Mouse (Mus musculus): ENCODE results near the gene Ptges3. TPM values are rescaled to one million over a fixed set of nuclear protein-coding genes. Genes with fewer than 3 reads are reported as not detected.
A peak's percentile ranks its signal among the peaks of the same experiment; 100 is the strongest.
"Not testable (repeated sequence)": the region's sequence is repeated elsewhere in the genome, so short reads cannot be mapped to it uniquely, and the experiment has no call there.

Gene Ptges3
- polyA plus RNA-seq, 1 experiment from 2014 or later = 359 TPM

GRCm38 (mm10) chr10:128051589-128051988 is 7.2 kb upstream of the Ptges3 start:
- Histone ChIP-seq H3K27me3 (replicated peaks; ENCODE audit: control insufficient read depth, insufficient read depth, low read length) (no peaks in the 10 kb centered on the region), H3K9ac (ENCODE audit: low read depth, low read length) (no peak overlapping the region), H3K36me3 (ENCODE audit: control insufficient read depth, insufficient read depth, low read length) (peaks cover 31% of the 10 kb centered on the region), H3K9me3 (ENCODE audit: control insufficient read depth, low read length) (no peaks in the 10 kb centered on the region), H3K4me1 (ENCODE audit: control insufficient read depth, insufficient read depth, low read depth, low read length) (no peaks in the 10 kb centered on the region), H3K27ac (ENCODE audit: low read depth, low read length) (no peak overlapping the region), H3K4me2 (ENCODE audit: low read length) (no peak overlapping the region), H3K4me3 (ENCODE audit: low read length) (no peak overlapping the region)
- 97% methylated on average over 5 of the region's 5 CpGs for WGBS
- no peak for ATAC-seq

DNA sequence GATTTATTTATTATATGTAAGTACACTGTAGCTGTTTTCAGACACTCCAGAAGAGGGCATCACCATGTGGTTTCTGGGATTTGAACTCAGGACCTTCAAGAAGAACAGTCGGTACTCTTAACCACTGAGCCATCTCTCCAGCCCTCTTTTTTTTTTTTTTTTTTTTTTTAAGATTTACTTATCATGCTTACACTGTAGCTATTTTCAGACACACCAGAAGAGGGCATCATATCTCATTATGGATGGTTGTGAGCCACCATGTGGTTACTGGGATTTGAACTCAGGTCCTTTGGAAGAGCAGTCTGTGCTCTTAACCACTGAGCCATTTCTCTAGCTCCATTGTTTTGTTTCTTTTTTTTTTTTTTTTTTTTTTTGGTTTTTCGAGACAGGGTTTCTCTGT is 6.6 kb upstream of the Ptges3 start:
- H3K4me3 ChIP-seq (ENCODE audit: low read length); H3K4me2 ChIP-seq (ENCODE audit: low read length); H3K27ac ChIP-seq (ENCODE audit: low read depth, low read length); H3K9ac ChIP-seq (ENCODE audit: low read depth, low read length); ATAC-seq; H3K4me1 ChIP-seq (ENCODE audit: control insufficient read depth, insufficient read depth, low read depth, low read length); H3K9me3 ChIP-seq (ENCODE audit: control insufficient read depth, low read length); H3K27me3 ChIP-seq (replicated peaks; ENCODE audit: control insufficient read depth, insufficient read depth, low read length): not testable (repeated sequence)
- peaks cover 27% of the 10 kb centered on the region for H3K36me3 ChIP-seq (ENCODE audit: control insufficient read depth, insufficient read depth, low read length)
- WGBS = 83% methylated on average over 1 of the region's 2 CpGs

GRCm38 (mm10) chr10:128053001-128053400 is 5.8 kb upstream of the Ptges3 start:
- 95% methylated on average over 8 of the region's 8 CpGs for WGBS
- peaks cover 19% of the 10 kb centered on the region for H3K36me3 ChIP-seq (ENCODE audit: control insufficient read depth, insufficient read depth, low read length)
- peaks cover 5% of the 10 kb centered on the region for H3K4me1 ChIP-seq (ENCODE audit: control insufficient read depth, insufficient read depth, low read depth, low read length)
- no peak for ATAC-seq
- no peak overlapping the region for H3K4me2 ChIP-seq (ENCODE audit: low read length)
- H3K9me3 ChIP-seq (ENCODE audit: control insufficient read depth, low read length) = no peaks in the 10 kb centered on the region
- no peaks in the 10 kb centered on the region for H3K27me3 ChIP-seq (replicated peaks; ENCODE audit: control insufficient read depth, insufficient read depth, low read length)
- H3K27ac ChIP-seq (ENCODE audit: low read depth, low read length) = no peak overlapping the region
- H3K9ac ChIP-seq (ENCODE audit: low read depth, low read length) = no peak overlapping the region
- no peak overlapping the region for H3K4me3 ChIP-seq (ENCODE audit: low read length)

- H3K27ac ChIP-seq (ENCODE audit: low read depth, low read length) = peak overlapping the region; percentile 98
- no peaks in the 10 kb centered on the region for H3K9me3 ChIP-seq (ENCODE audit: control insufficient read depth, low read length)
- peak overlapping the region; percentile 83 for H3K9ac ChIP-seq (ENCODE audit: low read depth, low read length)
- WGBS = 0% methylated on average over 18 of the region's 18 CpGs
- peak overlapping the region; percentile 77 for H3K4me2 ChIP-seq (ENCODE audit: low read length)
- peaks cover 21% of the 10 kb centered on the region for H3K4me1 ChIP-seq (ENCODE audit: control insufficient read depth, insufficient read depth, low read depth, low read length)
- no peaks in the 10 kb centered on the region for H3K27me3 ChIP-seq (replicated peaks; ENCODE audit: control insufficient read depth, insufficient read depth, low read length)
- peak overlapping the region; percentile 87 for H3K4me3 ChIP-seq (ENCODE audit: low read length)
- peak; percentile 1; the same call in 1 of the 2 replicates for ATAC-seq
- no peaks in the 10 kb centered on the region for H3K36me3 ChIP-seq (ENCODE audit: control insufficient read depth, insufficient read depth, low read length)
Measured at GRCm38 (mm10) chr10:128058184-128058583, 570 bp upstream of the Ptges3 start.

DNA sequence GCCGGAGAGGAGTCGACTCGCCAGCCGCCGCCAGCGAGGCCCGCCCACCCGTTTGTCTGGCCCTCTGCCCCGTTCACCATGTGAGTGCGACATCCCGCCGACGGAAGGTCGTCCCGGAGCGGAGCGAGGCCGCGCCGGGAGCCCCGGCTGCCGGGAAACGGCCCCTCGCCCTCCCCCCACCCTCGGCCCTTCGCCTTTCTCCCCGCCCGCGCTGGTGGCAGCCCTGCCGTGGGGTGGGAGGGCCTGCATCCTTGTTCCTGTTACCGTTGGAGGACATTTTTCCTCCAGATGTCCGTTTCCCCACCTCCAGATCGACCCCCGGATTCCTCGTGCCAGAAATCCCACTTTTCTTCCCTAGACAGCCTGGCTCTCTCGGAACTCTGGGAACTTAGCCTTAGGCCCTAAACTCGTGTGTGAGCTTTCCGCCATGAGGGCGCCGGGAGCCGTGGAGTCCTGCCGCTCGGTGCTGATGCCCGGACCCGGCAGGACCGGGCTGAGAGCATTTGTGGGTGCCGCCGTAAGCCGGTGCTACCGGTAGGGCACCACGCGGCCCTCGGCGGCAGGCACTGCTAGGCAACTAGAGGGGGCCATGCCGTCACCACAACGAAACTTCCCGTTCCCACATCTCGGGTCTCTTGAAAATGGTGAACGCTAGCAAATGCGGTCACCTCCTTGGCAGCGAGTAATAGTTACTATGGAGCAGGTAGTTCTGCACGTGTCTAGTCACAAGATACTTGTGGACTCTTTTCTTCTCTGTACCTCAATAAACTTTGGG is 640 bp downstream of the Ptges3 start:
- H3K4me3 ChIP-seq (ENCODE audit: low read length) = peak overlapping the region; percentile 87
- ATAC-seq = peak; percentile 28
- H3K27ac ChIP-seq (ENCODE audit: low read depth, low read length) = peak overlapping the region; percentile 98
- H3K27me3 ChIP-seq (replicated peaks; ENCODE audit: control insufficient read depth, insufficient read depth, low read length) = no peaks in the 10 kb centered on the region
- peaks cover 21% of the 10 kb centered on the region for H3K4me1 ChIP-seq (ENCODE audit: control insufficient read depth, insufficient read depth, low read depth, low read length)
- no peaks in the 10 kb centered on the region for H3K9me3 ChIP-seq (ENCODE audit: control insufficient read depth, low read length)
- H3K9ac ChIP-seq (ENCODE audit: low read depth, low read length) = peak overlapping the region; percentile 86
- H3K4me2 ChIP-seq (ENCODE audit: low read length) = peak overlapping the region; percentile 77
- no peaks in the 10 kb centered on the region for H3K36me3 ChIP-seq (ENCODE audit: control insufficient read depth, insufficient read depth, low read length)
- under 1% methylated on average over 36 of the region's 62 CpGs for WGBS

GRCm38 (mm10) chr10:128061109-128061508 is 2.4 kb downstream of the Ptges3 start:
- H3K4me3 ChIP-seq (ENCODE audit: low read length) = no peak overlapping the region
- H3K4me2 ChIP-seq (ENCODE audit: low read length) = peak overlapping the region; percentile 77
- no peak overlapping the region for H3K9ac ChIP-seq (ENCODE audit: low read depth, low read length)
- H3K9me3 ChIP-seq (ENCODE audit: control insufficient read depth, low read length) = no peaks in the 10 kb centered on the region
- no peaks in the 10 kb centered on the region for H3K27me3 ChIP-seq (replicated peaks; ENCODE audit: control insufficient read depth, insufficient read depth, low read length)
- WGBS = 80% methylated on average over 5 of the region's 5 CpGs
- H3K36me3 ChIP-seq (ENCODE audit: control insufficient read depth, insufficient read depth, low read length) = no peaks in the 10 kb centered on the region
- H3K27ac ChIP-seq (ENCODE audit: low read depth, low read length) = no peak overlapping the region
- no peak for ATAC-seq
- peaks cover 21% of the 10 kb centered on the region for H3K4me1 ChIP-seq (ENCODE audit: control insufficient read depth, insufficient read depth, low read depth, low read length)

GRCm38 (mm10) chr10:128062221-128062989 is 3.7 kb downstream of the Ptges3 start:
- Histone ChIP-seq H3K9me3 (ENCODE audit: control insufficient read depth, low read length) (no peaks in the 10 kb centered on the region), H3K9ac (ENCODE audit: low read depth, low read length) (no peak overlapping the region), H3K4me3 (ENCODE audit: low read length) (no peak overlapping the region), H3K27me3 (replicated peaks; ENCODE audit: control insufficient read depth, insufficient read depth, low read length) (no peaks in the 10 kb centered on the region), H3K36me3 (ENCODE audit: control insufficient read depth, insufficient read depth, low read length) (no peaks in the 10 kb centered on the region), H3K4me2 (ENCODE audit: low read length) (no peak overlapping the region), H3K4me1 (ENCODE audit: control insufficient read depth, insufficient read depth, low read depth, low read length) (peaks cover 21% of the 10 kb centered on the region), H3K27ac (ENCODE audit: low read depth, low read length) (no peak overlapping the region)
- ATAC-seq = no peak
- 94% methylated on average over 6 of the region's 6 CpGs for WGBS

DNA sequence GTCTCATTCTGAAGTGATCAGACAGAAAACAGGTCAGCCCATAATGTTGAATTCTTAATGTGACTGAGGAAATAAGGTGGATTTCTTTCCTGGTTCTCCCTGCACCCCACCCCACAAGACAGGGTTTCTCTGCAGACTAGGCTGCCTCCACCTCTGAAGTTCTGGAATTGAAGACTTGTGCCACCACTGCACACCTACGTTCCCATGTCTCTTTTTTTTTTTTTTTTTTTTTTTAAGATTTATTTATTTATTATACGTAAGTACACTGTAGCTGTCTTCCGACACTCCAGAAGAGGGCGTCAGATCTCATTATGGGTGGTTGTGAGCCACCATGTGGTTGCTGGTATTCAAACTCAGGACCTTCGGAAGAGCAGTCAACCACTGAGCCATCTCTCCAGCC is 7.3 kb downstream of the Ptges3 start:
- Histone ChIP-seq H3K4me2 (ENCODE audit: low read length) (no peak overlapping the region), H3K4me3 (ENCODE audit: low read length) (no peak overlapping the region), H3K9me3 (ENCODE audit: control insufficient read depth, low read length) (no peaks in the 10 kb centered on the region; the same call in 1 of the 2 replicates), H3K27me3 (replicated peaks; ENCODE audit: control insufficient read depth, insufficient read depth, low read length) (no peaks in the 10 kb centered on the region), H3K4me1 (ENCODE audit: control insufficient read depth, insufficient read depth, low read depth, low read length) (peaks cover 5% of the 10 kb centered on the region), H3K27ac (ENCODE audit: low read depth, low read length) (no peak overlapping the region), H3K9ac (ENCODE audit: low read depth, low read length) (no peak overlapping the region), H3K36me3 (ENCODE audit: control insufficient read depth, insufficient read depth, low read length) (peaks cover 11% of the 10 kb centered on the region)
- WGBS = 90% methylated on average over 5 of the region's 5 CpGs
- ATAC-seq = no peak

- H3K9ac ChIP-seq (ENCODE audit: low read depth, low read length) = no peak overlapping the region
- ATAC-seq = no peak
- no peak overlapping the region for H3K4me3 ChIP-seq (ENCODE audit: low read length)
- no peaks in the 10 kb centered on the region for H3K4me1 ChIP-seq (ENCODE audit: control insufficient read depth, insufficient read depth, low read depth, low read length)
- H3K36me3 ChIP-seq (ENCODE audit: control insufficient read depth, insufficient read depth, low read length) = peaks cover 33% of the 10 kb centered on the region
- H3K9me3 ChIP-seq (ENCODE audit: control insufficient read depth, low read length) = no peaks in the 10 kb centered on the region; the same call in 1 of the 2 replicates
- 94% methylated on average over 4 of the region's 4 CpGs for WGBS
- no peaks in the 10 kb centered on the region for H3K27me3 ChIP-seq (replicated peaks; ENCODE audit: control insufficient read depth, insufficient read depth, low read length)
- H3K27ac ChIP-seq (ENCODE audit: low read depth, low read length) = no peak overlapping the region
- no peak overlapping the region for H3K4me2 ChIP-seq (ENCODE audit: low read length)
Measured at GRCm38 (mm10) chr10:128069201-128069600, 10.4 kb downstream of the Ptges3 start.

Measured in hindbrain, embryonic 16.5 days (tissue).